Mouse (Mus musculus) forebrain, embryonic 16.5 days (tissue): ENCODE results near the gene Pnpla7. TPM values are rescaled to one million over a fixed set of nuclear protein-coding genes. Genes with fewer than 3 reads are reported as not detected.
"Not testable (repeated sequence)": the region's sequence is repeated elsewhere in the genome, so short reads cannot be mapped to it uniquely, and the experiment has no call there.

Experiments used
- ATAC-seq: fragments of 200-750 bp; cut with Nextera tagmentation; 2 replicates; pipeline ENCODE4 v1.8.0; 2017; ENCODE audit warnings: mild to moderate bottlenecking, moderate library complexity
- H3K27ac ChIP-seq: fragments of 300-500 bp; sonication (generic); 2 replicates; pipeline ENCODE4 v1.5.1; 2014; ENCODE audit warnings: low read length, control low read depth
- H3K27me3 ChIP-seq: fragments of 300-500 bp; sonication (generic); replicated peaks from 2 replicates; pipeline ENCODE4 v1.6.1; 2014; ENCODE audit warnings: low read length; ENCODE audit not compliant: control insufficient read depth, insufficient read depth
- H3K36me3 ChIP-seq: fragments of 300-500 bp; sonication (generic); 2 replicates; pipeline ENCODE4 v1.6.1; 2014; ENCODE audit not compliant: control insufficient read depth, insufficient read depth
- H3K4me1 ChIP-seq: fragments of 300-500 bp; sonication (generic); replicated peaks from 2 replicates; pipeline ENCODE4 v1.6.1; 2014; ENCODE audit warnings: low read length; ENCODE audit not compliant: control insufficient read depth, insufficient read depth
- H3K4me2 ChIP-seq: fragments of 300-500 bp; sonication (generic); 2 replicates; pipeline ENCODE4 v1.6.1; 2014; ENCODE audit warnings: mild to moderate bottlenecking, low read length, control low read depth
- H3K4me3 ChIP-seq: fragments of 300-500 bp; sonication (generic); replicated peaks from 2 replicates; pipeline ENCODE4 v1.5.1; 2014; ENCODE audit warnings: mild to moderate bottlenecking, low read length, control low read depth
- H3K9ac ChIP-seq: fragments of 300-500 bp; sonication (generic); replicated peaks from 2 replicates; pipeline ENCODE4 v1.6.1; 2014; ENCODE audit warnings: low read depth, low read length, control low read depth
- H3K9me3 ChIP-seq: fragments of 300-500 bp; sonication (generic); 2 replicates; pipeline ENCODE4 v1.6.1; 2016; ENCODE audit warnings: low read length; ENCODE audit not compliant: control insufficient read depth
- WGBS: fragments of 180-500 bp; shearing (Covaris S2); extraction: QIAGEN DNeasy Blood & Tissue Kit; methylation state at CpG from one replicate; pipeline ENCODE4 v1.1.7; 2014; 5-methylcytosine and 5-hydroxymethylcytosine counted together
- polyA plus RNA-seq: library from polyadenylated mRNA; unstranded; fragments of >200 nt; fragmentation: Nextera tagmentation; extraction: Ambion mirVana; gene quantifications from 2 replicates; pipeline ENCODE4 v1.2.1, GENCODE M21; 2015

Pnpla7 gene
- polyA plus RNA-seq, 1 experiment from 2014 or later: 4.5 TPM

DNA sequence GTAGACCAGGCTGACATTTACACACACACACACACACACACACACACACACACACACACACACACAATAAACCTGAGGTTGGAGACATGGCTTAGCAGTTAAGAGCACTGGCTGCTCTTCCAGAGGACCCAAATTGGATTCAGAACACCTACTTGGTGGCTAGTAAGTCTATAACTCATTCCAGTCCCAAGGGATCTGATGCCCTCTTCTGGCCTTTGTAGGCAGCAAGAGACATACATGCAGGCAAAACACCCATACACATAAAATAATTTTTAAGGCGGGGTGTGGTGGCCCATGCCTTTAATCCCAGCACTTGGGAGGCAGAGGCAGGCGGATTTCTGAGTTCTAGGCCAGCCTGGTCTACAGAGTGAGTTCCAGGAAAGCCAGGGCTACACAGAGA lies 31.5 kb upstream of the Pnpla7 start:
- not testable (repeated sequence) for H3K4me1 ChIP-seq, H3K4me3 ChIP-seq, ATAC-seq, H3K36me3 ChIP-seq, H3K9ac ChIP-seq, H3K4me2 ChIP-seq, H3K27ac ChIP-seq, H3K27me3 ChIP-seq, H3K9me3 ChIP-seq
- WGBS: 37% methylated on average over 2 of the region's 2 CpGs

DNA sequence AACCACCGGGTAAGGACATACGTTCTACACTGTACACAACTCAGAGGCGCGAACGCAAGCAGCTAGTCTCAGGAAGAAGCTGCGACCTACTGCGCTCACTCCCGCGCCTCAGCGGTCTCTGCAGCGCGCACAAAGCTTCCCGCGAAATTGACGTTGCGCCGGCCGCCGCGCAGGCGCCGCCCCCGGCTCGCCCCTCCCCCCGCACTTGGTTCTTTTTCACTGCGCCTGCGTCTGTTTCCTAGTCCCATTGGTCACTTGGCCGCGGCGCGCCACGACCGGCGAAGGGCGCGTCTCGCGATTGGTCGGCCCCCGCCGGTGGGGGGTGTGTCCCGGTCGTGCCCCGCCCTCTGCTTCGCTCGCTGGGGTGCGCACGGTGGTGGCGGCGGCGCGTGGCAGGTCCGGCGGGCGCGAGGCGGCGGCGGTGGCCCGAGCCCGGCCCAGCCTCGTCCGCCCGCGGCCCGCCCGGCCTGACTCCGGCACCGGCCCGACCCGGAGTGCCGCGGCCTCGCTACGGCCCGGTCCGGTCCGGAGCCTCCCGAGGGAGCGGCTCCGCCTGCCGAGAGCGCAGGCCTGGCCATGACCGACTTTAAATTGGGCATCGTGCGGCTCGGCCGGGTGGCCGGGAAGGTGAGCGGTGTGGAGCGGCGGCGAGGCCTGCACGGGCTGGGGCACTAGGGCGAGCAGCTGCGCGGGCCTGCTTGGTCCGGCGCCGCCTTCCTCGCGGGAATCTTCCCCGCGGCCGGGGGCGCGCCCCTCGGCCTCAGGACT lies 26.2 kb upstream of the Pnpla7 start, which contains the start of gene Zmynd19:
TSS of gene Zmynd19 (plus strand) at position 372 of the 768 bp plus-strand sequence.
- no peaks in the 10 kb centered on the region for H3K9me3 ChIP-seq
- H3K4me1 ChIP-seq: peaks cover 17% of the 10 kb centered on the region
- H3K27ac ChIP-seq: peak within 1 kb of the TSS; percentile 73
- ATAC-seq: peak; percentile 98
- H3K36me3 ChIP-seq: peaks cover 14% of the 10 kb centered on the region; the same call in 1 of the 2 replicates
- peak within 1 kb of the TSS; percentile 92 for H3K9ac ChIP-seq
- peak within 1 kb of the TSS; percentile 98 for H3K4me2 ChIP-seq
- WGBS: under 1% methylated on average over 103 of the region's 108 CpGs
- H3K4me3 ChIP-seq: peak within 1 kb of the TSS; percentile 97
- no peaks in the 10 kb centered on the region for H3K27me3 ChIP-seq

DNA sequence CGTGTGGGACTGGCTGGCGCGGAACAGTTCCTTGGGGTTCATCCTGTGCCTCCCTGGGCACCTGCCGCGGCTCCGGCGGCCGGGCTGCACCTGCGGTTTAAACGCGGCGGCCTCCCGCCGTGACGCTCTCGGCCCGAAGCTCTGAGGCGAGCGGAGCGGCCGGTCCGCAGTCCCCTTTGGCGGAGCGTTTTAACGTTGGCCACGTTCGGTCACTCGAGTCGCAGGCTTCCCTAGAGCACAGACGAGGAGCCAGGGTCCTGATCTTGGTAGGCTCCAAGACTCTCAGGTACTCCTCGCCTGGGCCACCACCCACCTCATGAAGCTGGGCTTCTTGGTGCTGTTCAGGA lies 25.7 kb upstream of the Pnpla7 start:
- H3K9ac ChIP-seq: peak overlapping the region; percentile 92
- WGBS: under 1% methylated on average over 28 of the region's 31 CpGs
- ATAC-seq: 0 out of 2 replicates have a peak, but pooled peaks have one; percentile 1
- H3K36me3 ChIP-seq: peaks cover 20% of the 10 kb centered on the region; the same call in 1 of the 2 replicates
- H3K9me3 ChIP-seq: no peaks in the 10 kb centered on the region
- H3K27me3 ChIP-seq: no peaks in the 10 kb centered on the region
- H3K4me2 ChIP-seq: peak overlapping the region; percentile 98
- peak overlapping the region; percentile 41; the same call in 1 of the 2 replicates for H3K27ac ChIP-seq
- peak overlapping the region; percentile 97 for H3K4me3 ChIP-seq
- peaks cover 17% of the 10 kb centered on the region for H3K4me1 ChIP-seq

DNA sequence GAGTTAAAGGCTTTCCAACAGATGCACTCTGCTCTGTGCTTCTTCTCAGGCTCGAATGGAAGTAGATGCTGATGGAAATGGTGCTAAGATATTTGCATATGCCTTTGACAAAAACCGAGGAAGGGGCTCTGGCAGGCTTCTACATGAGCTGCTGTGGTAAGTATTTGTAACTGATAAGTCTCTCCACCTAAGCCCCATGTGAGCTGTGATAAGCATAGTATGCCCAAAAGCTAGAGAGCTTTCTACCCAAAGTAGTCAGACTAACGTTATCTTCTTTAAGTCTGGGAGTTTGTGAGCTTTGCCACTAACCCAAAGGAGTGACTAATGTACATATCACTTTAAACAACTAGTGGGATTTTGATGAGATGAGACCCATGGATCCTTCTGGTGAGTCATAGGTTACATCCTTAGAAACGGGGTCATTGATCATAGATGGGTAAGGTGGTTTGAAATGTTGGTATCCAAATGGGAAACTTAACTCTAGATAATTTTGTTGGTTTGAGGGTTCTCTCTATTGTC lies 23.2 kb upstream of the Pnpla7 start:
- Histone ChIP-seq H3K36me3 (peaks cover 26% of the 10 kb centered on the region; the same call in 1 of the 2 replicates), H3K4me2 (no peak overlapping the region), H3K9ac (no peak overlapping the region), H3K4me1 (peaks cover 17% of the 10 kb centered on the region), H3K27ac (no peak overlapping the region), H3K9me3 (no peaks in the 10 kb centered on the region), H3K27me3 (no peaks in the 10 kb centered on the region), H3K4me3 (no peak overlapping the region)
- no peak for ATAC-seq
- 89% methylated on average over 4 of the region's 4 CpGs for WGBS

DNA sequence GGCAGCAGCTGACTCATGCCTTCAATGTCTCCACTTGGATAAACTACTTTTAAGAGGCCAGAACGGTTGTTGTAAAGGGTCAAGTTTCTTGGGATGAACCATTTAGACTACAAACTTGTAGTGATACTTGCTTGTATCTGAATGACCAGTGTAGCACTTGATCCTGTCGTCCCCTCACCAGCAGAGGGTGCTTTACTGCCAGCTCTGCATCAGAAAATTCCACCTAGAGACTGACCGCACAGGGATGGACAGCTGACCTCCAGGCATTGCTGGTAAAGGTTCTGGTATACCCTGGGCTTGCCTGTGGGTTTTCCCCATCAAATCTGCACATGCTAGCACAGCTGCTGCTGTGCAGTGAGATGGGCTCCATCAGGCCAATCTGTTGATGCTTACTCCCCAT lies 14.9 kb upstream of the Pnpla7 start:
- peaks cover 9% of the 10 kb centered on the region for H3K4me1 ChIP-seq
- H3K4me2 ChIP-seq: no peak overlapping the region
- no peak overlapping the region for H3K4me3 ChIP-seq
- H3K27me3 ChIP-seq: no peaks in the 10 kb centered on the region
- peaks cover 24% of the 10 kb centered on the region for H3K36me3 ChIP-seq
- H3K9me3 ChIP-seq: no peaks in the 10 kb centered on the region
- no peak overlapping the region for H3K27ac ChIP-seq
- H3K9ac ChIP-seq: no peak overlapping the region
- no peak for ATAC-seq
- 40% methylated on average over 3 of the region's 3 CpGs for WGBS

DNA sequence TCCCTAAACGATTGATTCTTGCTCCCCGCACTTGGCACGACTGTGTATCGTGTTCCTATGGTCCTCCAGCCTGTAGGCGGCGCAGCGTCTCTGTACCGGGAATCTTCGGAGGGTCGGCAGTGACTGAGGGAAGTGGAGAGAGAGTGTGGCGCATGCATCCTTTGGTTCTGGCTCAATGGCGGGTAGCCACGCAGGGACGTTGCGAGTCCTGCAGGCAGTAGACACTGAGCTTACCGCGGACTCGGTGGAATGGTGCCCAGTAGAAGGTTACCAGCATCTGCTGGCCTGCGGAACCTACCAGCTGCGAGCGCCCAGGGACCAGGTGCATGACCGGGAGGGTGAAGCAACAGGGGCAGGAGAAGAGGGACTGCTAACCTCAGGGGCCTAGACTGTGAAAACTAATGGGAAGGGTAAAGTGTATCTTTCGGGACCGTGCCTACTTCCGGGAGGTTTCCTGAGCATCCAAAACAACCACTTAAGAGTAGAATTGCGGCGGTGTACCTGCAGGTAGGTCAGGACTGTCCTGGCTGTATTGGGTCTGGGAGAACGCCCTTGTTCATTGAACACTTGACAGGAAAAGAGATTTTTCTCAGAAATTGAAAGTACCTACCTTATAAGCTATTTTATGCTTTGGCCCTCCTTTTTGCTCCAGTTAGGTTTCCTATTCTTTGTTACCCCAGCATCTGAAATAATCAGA lies 13.4 kb upstream of the Pnpla7 start, which contains the start of gene Dph7:
TSS of gene Dph7 (plus strand) at position 97 of the 697 bp plus-strand sequence.
- H3K27me3 ChIP-seq: no peaks in the 10 kb centered on the region
- WGBS: under 1% methylated on average over 28 of the region's 28 CpGs
- peaks cover 9% of the 10 kb centered on the region for H3K4me1 ChIP-seq
- H3K36me3 ChIP-seq: peaks cover 24% of the 10 kb centered on the region
- H3K4me3 ChIP-seq: peak within 1 kb of the TSS; percentile 75
- peak within 1 kb of the TSS; percentile 80 for H3K9ac ChIP-seq
- peak; percentile 96 for ATAC-seq
- H3K9me3 ChIP-seq: no peaks in the 10 kb centered on the region
- H3K27ac ChIP-seq: peak within 1 kb of the TSS; percentile 6; the same call in 1 of the 2 replicates
- peak within 1 kb of the TSS; percentile 73 for H3K4me2 ChIP-seq

DNA sequence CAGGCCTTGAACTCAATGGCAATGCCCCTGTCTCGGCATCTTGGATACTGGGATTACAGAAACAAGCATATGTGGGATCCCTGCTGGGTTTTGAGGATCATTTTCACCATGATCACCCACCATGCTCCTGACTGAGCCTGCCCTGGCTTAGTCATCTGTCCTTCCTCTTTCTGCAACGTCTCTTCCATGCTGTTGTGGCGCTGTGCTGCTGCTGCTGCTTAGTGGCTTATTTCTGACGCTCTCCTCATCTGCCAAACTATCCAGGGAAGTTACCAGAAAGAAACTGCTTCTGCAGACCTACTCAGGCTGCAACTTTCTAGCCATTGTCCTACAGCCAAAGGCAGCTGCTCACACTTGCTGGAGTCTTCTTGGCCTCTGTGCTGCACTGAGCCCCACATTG lies 5.4 kb upstream of the Pnpla7 start:
- Histone ChIP-seq H3K4me2 (no peak overlapping the region), H3K36me3 (peaks cover 26% of the 10 kb centered on the region), H3K27ac (no peak overlapping the region), H3K4me1 (peaks cover 13% of the 10 kb centered on the region), H3K27me3 (no peaks in the 10 kb centered on the region), H3K9me3 (no peaks in the 10 kb centered on the region), H3K9ac (no peak overlapping the region), H3K4me3 (no peak overlapping the region)
- WGBS: 90% methylated on average over 4 of the region's 4 CpGs
- no peak for ATAC-seq

DNA sequence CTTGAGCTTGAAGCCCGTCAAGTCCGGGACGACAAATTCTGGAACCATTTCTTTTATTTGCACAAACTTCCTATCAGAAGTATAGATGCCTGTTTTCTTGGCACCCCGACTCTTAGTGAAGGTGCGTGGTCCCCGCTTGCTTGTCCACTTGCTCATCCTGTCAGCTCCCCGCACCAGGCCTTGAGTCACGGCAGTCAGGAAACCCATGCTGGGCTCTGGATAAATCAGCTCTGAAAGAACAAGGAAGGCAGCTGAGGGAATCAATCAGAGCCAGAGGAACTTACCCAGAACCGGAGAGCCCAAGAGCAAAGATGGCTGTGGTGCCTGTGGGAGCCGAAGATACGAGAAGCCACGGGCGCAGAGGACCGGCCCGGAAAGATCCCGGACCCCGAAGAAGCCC lies 1.4 kb upstream of the Pnpla7 start:
- H3K4me1 ChIP-seq: peaks cover 21% of the 10 kb centered on the region
- H3K4me2 ChIP-seq: peak overlapping the region; percentile 73
- WGBS: under 1% methylated on average over 17 of the region's 17 CpGs
- not testable (repeated sequence) for H3K36me3 ChIP-seq, ATAC-seq, H3K27me3 ChIP-seq, H3K9me3 ChIP-seq
- peak overlapping the region; percentile 80 for H3K9ac ChIP-seq
- peak overlapping the region; percentile 87 for H3K27ac ChIP-seq
- H3K4me3 ChIP-seq: peak overlapping the region; percentile 90
